Mouse (Mus musculus): ENCODE results near the gene Fkbp14. TPM values are rescaled to one million over a fixed set of nuclear protein-coding genes. Genes with fewer than 3 reads are reported as not detected.
A peak's percentile ranks its signal among the peaks of the same experiment; 100 is the strongest.

Fkbp14 gene
- polyA plus RNA-seq, 1 experiment from 2014 or later = 28.5 TPM

- Histone ChIP-seq H3K9me3 (replicated peaks) (no peaks in the 10 kb centered on the region), H3K4me1 (peaks cover 5% of the 10 kb centered on the region; the same call in 1 of the 2 replicates), H3K4me3 (replicated peaks) (no peak overlapping the region), H3K9ac (no peak overlapping the region), H3K27ac (no peak overlapping the region), H3K4me2 (no peak overlapping the region), H3K36me3 (peaks cover 16% of the 10 kb centered on the region), H3K27me3 (no peaks in the 10 kb centered on the region)
- WGBS = 25% methylated on average over 2 of the region's 2 CpGs
- no peak for ATAC-seq (replicated peaks; ENCODE audit: low FRiP score)
Measured at GRCm38 (mm10) chr6:54586175-54586574, 10.9 kb downstream of the Fkbp14 start.

- ATAC-seq (replicated peaks; ENCODE audit: low FRiP score) = peak; percentile 90
- WGBS = 20% methylated on average over 6 of the region's 6 CpGs
Measured at GRCm38 (mm10) chr6:54573218-54573955, 23.7 kb downstream of the Fkbp14 start.

DNA sequence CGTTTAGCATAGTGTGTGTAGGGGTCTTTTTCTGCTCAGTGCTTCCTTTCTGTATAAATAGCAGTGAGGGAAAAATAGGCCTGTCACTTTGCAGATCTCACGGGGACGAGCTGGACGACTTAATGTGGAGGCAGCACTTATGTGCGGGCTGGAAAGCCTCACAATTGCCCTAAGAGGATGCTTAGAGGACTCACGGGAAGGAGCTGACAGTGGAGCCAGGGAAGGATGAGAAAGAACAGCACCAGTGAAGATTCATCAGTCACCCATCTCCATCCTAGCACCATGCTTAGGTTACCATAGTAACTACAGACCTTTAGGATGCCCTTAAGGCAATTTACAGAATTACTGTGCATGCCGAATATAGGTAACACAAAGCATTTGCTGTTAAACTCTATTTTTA, 27.3 kb downstream of the Fkbp14 start:
- Histone ChIP-seq H3K4me3 (replicated peaks) (no peak overlapping the region), H3K36me3 (no peaks in the 10 kb centered on the region), H3K27ac (no peak overlapping the region), H3K27me3 (peaks cover 13% of the 10 kb centered on the region), H3K9me3 (replicated peaks) (no peaks in the 10 kb centered on the region), H3K9ac (no peak overlapping the region), H3K4me2 (no peak overlapping the region), H3K4me1 (peaks cover 46% of the 10 kb centered on the region)
- WGBS = 25% methylated on average over 7 of the region's 7 CpGs
- no peak for ATAC-seq (replicated peaks; ENCODE audit: low FRiP score)

More at GRCm38 (mm10) chr6:54573218-54573955, 23.7 kb downstream of the Fkbp14 start:
- H3K4me3 ChIP-seq (replicated peaks) = no peak overlapping the region
- no peaks in the 10 kb centered on the region for H3K27me3 ChIP-seq
- peak overlapping the region; percentile 27; the same call in 1 of the 2 replicates for H3K4me2 ChIP-seq
- H3K9me3 ChIP-seq (replicated peaks) = no peaks in the 10 kb centered on the region
- 0 out of 2 replicates have a peak, but pooled peaks cover 8% of the 10 kb centered on the region for H3K36me3 ChIP-seq
- H3K9ac ChIP-seq = no peak overlapping the region
- H3K27ac ChIP-seq = peak overlapping the region; percentile 24; the same call in 1 of the 2 replicates
- H3K4me1 ChIP-seq = peaks cover 24% of the 10 kb centered on the region

DNA sequence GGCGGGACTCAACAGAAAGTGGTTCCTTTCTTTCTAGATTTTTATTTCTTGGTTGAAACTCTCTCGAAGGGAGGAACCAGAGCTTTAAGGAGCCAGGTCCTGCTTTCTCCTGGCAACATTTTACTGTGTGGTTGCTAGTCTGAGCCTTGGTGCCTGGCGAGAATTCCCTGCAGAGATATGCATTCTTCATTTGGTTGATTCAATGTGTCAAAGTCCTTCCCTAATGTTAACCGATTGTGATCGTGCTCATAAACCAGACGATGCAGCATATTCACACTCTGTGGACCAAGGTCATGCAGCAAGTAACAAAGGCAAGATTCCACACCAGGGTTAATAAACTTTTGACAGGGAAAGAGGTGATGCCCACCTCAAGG, 30.6 kb downstream of the Fkbp14 start:
- Histone ChIP-seq H3K9me3 (replicated peaks) (no peaks in the 10 kb centered on the region), H3K27me3 (peaks cover 21% of the 10 kb centered on the region), H3K4me2 (peak overlapping the region; percentile 95), H3K9ac (peak overlapping the region; percentile 45), H3K27ac (no peak overlapping the region), H3K4me3 (replicated peaks) (peak overlapping the region; percentile 55), H3K36me3 (no peaks in the 10 kb centered on the region), H3K4me1 (peaks cover 39% of the 10 kb centered on the region)
- 14% methylated on average over 6 of the region's 6 CpGs for WGBS
- no peak for ATAC-seq (replicated peaks; ENCODE audit: low FRiP score)

DNA sequence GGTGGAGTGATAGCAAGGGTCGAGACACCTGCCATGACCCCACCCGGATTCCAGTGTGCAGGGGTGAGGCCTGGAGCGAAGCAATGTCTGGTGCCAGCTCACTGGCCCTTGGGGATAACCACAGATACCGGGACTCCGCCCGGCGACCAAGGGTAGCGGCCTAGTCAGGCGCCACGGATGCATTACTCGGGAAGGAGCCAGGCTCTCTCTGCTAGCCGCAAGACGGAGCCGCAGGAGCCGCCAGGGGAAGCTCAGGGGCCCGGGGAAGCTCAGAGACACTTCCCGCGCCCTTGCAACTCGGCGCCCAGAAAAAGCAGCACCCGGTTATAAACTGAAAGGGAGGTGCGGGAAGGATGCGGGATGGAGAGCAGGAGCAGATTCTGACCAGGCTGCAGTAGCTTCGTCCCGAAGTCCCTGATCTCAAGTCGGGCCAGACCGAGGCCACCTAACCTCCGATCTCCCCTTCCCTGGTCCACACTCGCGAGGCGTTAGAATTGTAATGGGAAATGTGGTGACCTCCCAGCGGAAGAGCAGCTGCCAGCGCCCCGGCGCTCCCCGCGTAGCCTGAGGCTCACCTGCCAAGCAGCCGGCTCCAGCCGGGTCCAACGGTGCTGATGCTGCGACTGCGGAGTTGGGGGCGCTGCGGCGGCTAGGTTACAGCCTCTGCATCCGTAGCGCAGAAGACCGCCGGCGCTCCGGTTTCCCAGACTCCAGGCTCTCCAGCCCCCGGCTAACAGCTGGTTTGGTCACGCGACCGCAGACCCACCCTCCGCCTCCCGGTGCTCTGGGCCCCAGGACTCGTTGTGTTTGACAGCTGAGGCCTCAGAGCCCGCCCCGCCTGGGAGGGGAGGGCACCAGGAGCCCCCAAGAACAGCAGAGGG, 31.2 kb downstream of the Fkbp14 start, which contains the start of gene Scrn1:
Gene Scrn1, minus strand, starts transcription at position 825 of the 881 bp plus-strand sequence.
- Histone ChIP-seq H3K4me2 (peak within 1 kb of the TSS; percentile 95), H3K36me3 (no peaks in the 10 kb centered on the region), H3K4me3 (replicated peaks) (peak within 1 kb of the TSS; percentile 55), H3K4me1 (peaks cover 39% of the 10 kb centered on the region), H3K9me3 (replicated peaks) (no peaks in the 10 kb centered on the region), H3K9ac (peak within 1 kb of the TSS; percentile 45), H3K27ac (peak within 1 kb of the TSS; percentile 42; the same call in 1 of the 2 replicates), H3K27me3 (peaks cover 21% of the 10 kb centered on the region)
- WGBS = under 1% methylated on average over 60 of the region's 60 CpGs
- ATAC-seq (replicated peaks; ENCODE audit: low FRiP score) = peak; percentile 83

- WGBS = 58% methylated on average over 3 of the region's 3 CpGs
- Histone ChIP-seq H3K9ac (no peak overlapping the region), H3K4me3 (replicated peaks) (no peak overlapping the region), H3K36me3 (no peaks in the 10 kb centered on the region), H3K27me3 (peaks cover 21% of the 10 kb centered on the region), H3K4me2 (peak overlapping the region; percentile 95; the same call in 1 of the 2 replicates), H3K4me1 (peaks cover 39% of the 10 kb centered on the region), H3K9me3 (replicated peaks) (no peaks in the 10 kb centered on the region), H3K27ac (no peak overlapping the region)
- ATAC-seq (replicated peaks; ENCODE audit: low FRiP score) = no peak
Measured at GRCm38 (mm10) chr6:54565012-54565411, 32.1 kb downstream of the Fkbp14 start.

GRCm38 (mm10) chr6:54564506-54564991, 32.6 kb downstream of the Fkbp14 start:
- 80% methylated on average over 9 of the region's 9 CpGs for WGBS
- no peaks in the 10 kb centered on the region for H3K9me3 ChIP-seq (replicated peaks)
- H3K9ac ChIP-seq = no peak overlapping the region
- no peak overlapping the region for H3K4me2 ChIP-seq
- peaks cover 21% of the 10 kb centered on the region for H3K27me3 ChIP-seq
- no peak overlapping the region for H3K4me3 ChIP-seq (replicated peaks)
- no peak for ATAC-seq (replicated peaks; ENCODE audit: low FRiP score)
- no peaks in the 10 kb centered on the region for H3K36me3 ChIP-seq
- peaks cover 35% of the 10 kb centered on the region for H3K4me1 ChIP-seq
- no peak overlapping the region for H3K27ac ChIP-seq

DNA sequence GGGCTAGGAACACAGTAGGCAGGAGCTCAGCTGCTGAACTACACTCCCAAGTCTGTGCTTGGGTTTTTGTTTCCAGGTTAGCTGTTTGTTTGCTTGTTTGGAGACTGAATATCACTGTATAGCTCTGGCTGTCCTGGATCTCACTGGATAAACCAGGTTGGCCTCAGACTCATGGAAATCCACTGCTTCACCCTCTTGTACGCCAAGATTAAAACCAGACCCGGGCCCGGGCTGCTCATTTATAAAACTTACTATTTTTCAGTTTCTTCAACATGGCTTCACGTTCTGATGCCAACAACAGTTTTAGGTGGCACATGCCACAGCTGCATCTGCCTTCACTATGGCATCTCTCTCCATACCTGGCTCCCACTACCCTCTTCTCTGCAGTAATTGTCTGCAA, 33.5 kb downstream of the Fkbp14 start:
- no peak for ATAC-seq (replicated peaks; ENCODE audit: low FRiP score)
- Histone ChIP-seq H3K4me3 (replicated peaks) (no peak overlapping the region), H3K4me2 (no peak overlapping the region), H3K4me1 (peaks cover 30% of the 10 kb centered on the region), H3K36me3 (no peaks in the 10 kb centered on the region), H3K27ac (no peak overlapping the region), H3K27me3 (peaks cover 21% of the 10 kb centered on the region), H3K9me3 (replicated peaks) (no peaks in the 10 kb centered on the region), H3K9ac (no peak overlapping the region)
- 91% methylated on average over 4 of the region's 4 CpGs for WGBS

- H3K9me3 ChIP-seq (replicated peaks) = no peaks in the 10 kb centered on the region
- H3K4me1 ChIP-seq = peaks cover 20% of the 10 kb centered on the region
- no peak overlapping the region for H3K9ac ChIP-seq
- H3K4me2 ChIP-seq = no peak overlapping the region
- H3K27ac ChIP-seq = no peak overlapping the region
- peaks cover 17% of the 10 kb centered on the region for H3K27me3 ChIP-seq
- 73% methylated on average over 16 of the region's 17 CpGs for WGBS
- H3K4me3 ChIP-seq (replicated peaks) = no peak overlapping the region
- H3K36me3 ChIP-seq = no peaks in the 10 kb centered on the region
- no peak for ATAC-seq (replicated peaks; ENCODE audit: low FRiP score)
Measured at GRCm38 (mm10) chr6:54562018-54562809, 34.9 kb downstream of the Fkbp14 start.

DNA sequence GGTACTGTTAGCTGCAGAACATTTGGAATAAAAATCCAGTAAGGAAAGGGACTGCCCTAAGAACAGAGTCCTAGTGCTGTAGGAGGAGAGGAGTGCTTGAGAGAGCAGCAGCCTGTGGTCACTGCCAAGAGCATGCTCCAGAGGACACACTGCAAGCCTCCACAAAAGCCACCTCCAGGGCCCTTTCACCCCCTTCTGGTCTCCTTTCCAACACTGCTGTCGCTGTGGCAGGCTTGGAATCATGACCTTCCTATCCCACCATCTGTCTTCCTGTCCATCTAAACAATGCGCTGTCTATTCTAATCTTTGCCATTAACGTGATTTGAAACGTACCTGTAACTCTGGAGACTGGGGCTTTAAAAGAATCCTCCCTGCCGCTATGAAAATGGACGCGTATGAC, 38.6 kb downstream of the Fkbp14 start:
- Histone ChIP-seq H3K9me3 (replicated peaks) (no peaks in the 10 kb centered on the region), H3K27me3 (no peaks in the 10 kb centered on the region), H3K9ac (no peak overlapping the region), H3K4me1 (peaks cover 8% of the 10 kb centered on the region; the same call in 1 of the 2 replicates), H3K36me3 (no peaks in the 10 kb centered on the region), H3K4me3 (replicated peaks) (no peak overlapping the region), H3K27ac (no peak overlapping the region), H3K4me2 (no peak overlapping the region)
- 68% methylated on average over 7 of the region's 7 CpGs for WGBS
- ATAC-seq (replicated peaks; ENCODE audit: low FRiP score) = no peak

DNA sequence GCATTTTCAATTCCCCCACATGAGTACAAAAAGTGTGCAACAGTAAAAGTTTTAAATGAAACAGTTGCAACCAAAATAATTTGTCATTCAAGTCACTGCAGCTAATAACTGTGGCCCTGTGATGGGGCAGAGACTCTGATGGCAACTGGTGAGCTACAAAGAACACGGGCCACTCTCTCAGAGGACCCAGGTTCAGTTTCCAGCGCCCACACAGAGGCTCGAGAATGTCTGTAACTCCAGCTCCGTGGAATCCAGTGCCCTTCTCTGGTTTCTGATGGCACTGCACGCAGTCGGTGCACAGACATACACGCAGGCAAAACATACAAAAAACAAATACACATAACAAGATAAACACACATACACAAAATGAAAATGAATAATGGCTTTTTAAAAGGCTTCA, 39.4 kb downstream of the Fkbp14 start:
- Histone ChIP-seq H3K9ac (no peak overlapping the region), H3K27ac (no peak overlapping the region), H3K9me3 (replicated peaks) (no peaks in the 10 kb centered on the region), H3K4me1 (peaks cover 9% of the 10 kb centered on the region; the same call in 1 of the 2 replicates), H3K4me3 (replicated peaks) (no peak overlapping the region), H3K27me3 (no peaks in the 10 kb centered on the region), H3K4me2 (no peak overlapping the region), H3K36me3 (no peaks in the 10 kb centered on the region)
- 93% methylated on average over 7 of the region's 7 CpGs for WGBS
- ATAC-seq (replicated peaks; ENCODE audit: low FRiP score) = no peak
